8 mouse cellular contexts compared by ENCODE assay signal in the genomic region with DNA sequence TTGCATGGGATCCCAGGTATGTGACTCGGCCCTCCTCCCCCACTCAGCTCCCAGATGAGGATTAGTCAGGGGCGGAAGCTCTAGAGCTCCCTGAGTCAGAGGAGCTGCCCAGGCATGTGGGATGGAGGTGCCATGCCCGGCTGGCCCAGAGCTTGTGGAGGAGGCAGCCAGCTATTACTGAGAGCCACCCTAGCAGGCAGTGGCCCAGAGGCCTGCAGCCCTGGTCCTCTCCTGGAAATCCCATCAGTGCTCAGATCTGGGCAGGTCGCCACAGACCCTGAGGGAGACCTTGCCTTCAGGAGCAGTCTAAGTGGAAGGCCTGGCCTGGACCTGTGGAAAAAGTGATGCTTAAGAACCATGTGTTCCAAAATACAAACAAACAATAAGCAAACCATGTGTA. TPM values are rescaled to one million over a fixed set of nuclear protein-coding genes. Genes with fewer than 3 reads are reported as not detected.
DNase-seq lines count a peak whose midpoint lies in the region; ATAC-seq and TF ChIP-seq lines count a peak whose summit lies in the region.

No protein-coding gene starts in this region.

- no peak for ATAC-seq in hindbrain, postnatal 0 days
- no peak for ATAC-seq in hindbrain, embryonic 13.5 days (ENCODE audit: low FRiP score)

- H3K36me3 ChIP-seq in hindbrain, postnatal 0 days (ENCODE audit: insufficient read depth, low read length): no peaks in the 10 kb centered on the region
- no peaks in the 10 kb centered on the region for H3K36me3 ChIP-seq in hindbrain, embryonic 13.5 days
- H3K36me3 ChIP-seq in heart, embryonic 10.5 days: peaks cover 10% of the 10 kb centered on the region
- H3K36me3 ChIP-seq in thymus, adult 2 months (ENCODE audit: control insufficient read depth, insufficient read depth, low read length): no peaks in the 10 kb centered on the region

- peaks cover 9% of the 10 kb centered on the region; the same call in 1 of the 2 replicates for H3K4me1 ChIP-seq in hindbrain, postnatal 0 days (ENCODE audit: insufficient read depth, low read length)
- H3K4me1 ChIP-seq in hindbrain, embryonic 13.5 days (replicated peaks): peaks cover 32% of the 10 kb centered on the region
- H3K4me1 ChIP-seq in heart, embryonic 10.5 days: peaks cover 92% of the 10 kb centered on the region
- H3K4me1 ChIP-seq in thymus, adult 2 months (replicated peaks; ENCODE audit: control insufficient read depth, insufficient read depth, low read length): peaks cover 23% of the 10 kb centered on the region

- 75% methylated on average over 4 of the region's 4 CpGs for WGBS in hindbrain, postnatal 0 days
- 84% methylated on average over 4 of the region's 4 CpGs for WGBS in hindbrain, embryonic 13.5 days
- 64% methylated on average over 4 of the region's 4 CpGs for WGBS in heart, embryonic 10.5 days
- WGBS in thymus, adult 2 months: 96% methylated on average over 4 of the region's 4 CpGs

- TF ChIP-seq POLR2A in thymus, adult 2 months (IDR thresholded peaks at IDR 0.05; ENCODE audit: control insufficient read depth, extremely low read depth, insufficient read depth, low read length, poor library complexity): no peak

- no peak overlapping the region for H3K9ac ChIP-seq in hindbrain, postnatal 0 days (replicated peaks; ENCODE audit: low read length)
- no peak overlapping the region for H3K9ac ChIP-seq in hindbrain, embryonic 13.5 days

- DNase-seq in hindbrain, postnatal 0 days (ENCODE audit: low spot score): no peak
- DNase-seq in 3T3-L1 (ENCODE audit: low read depth, low spot score): peak; percentile 88
- DNase-seq in adrenal gland, postnatal 36 days: peak; percentile 71 to 76
- DNase-seq in heart, embryonic 10.5 days (ENCODE audit: low spot score): no peak
- no peak for DNase-seq in cerebellum, adult 9-10 months
- DNase-seq in spleen, adult 18-20 months: no peak
- DNase-seq in thymus, adult 2 months: no peak

- TF ChIP-seq CTCF in hindbrain, postnatal 0 days (IDR thresholded peaks at IDR 0.05; ENCODE audit: low read depth): no peak
- no peak for TF ChIP-seq CTCF in thymus, adult 2 months (IDR thresholded peaks at IDR 0.05; ENCODE audit: borderline replicate concordance, control insufficient read depth, extremely low read depth, insufficient read depth, low read length, poor library complexity)

- no peaks in the 10 kb centered on the region for H3K27me3 ChIP-seq in hindbrain, postnatal 0 days (ENCODE audit: insufficient read depth, low read length)
- peaks cover 14% of the 10 kb centered on the region for H3K27me3 ChIP-seq in hindbrain, embryonic 13.5 days
- peaks cover 22% of the 10 kb centered on the region for H3K27me3 ChIP-seq in heart, embryonic 10.5 days (ENCODE audit: insufficient read depth, poor library complexity, severe bottlenecking)
- H3K27me3 ChIP-seq in thymus, adult 2 months (ENCODE audit: control insufficient read depth, insufficient read depth, low read length): no peaks in the 10 kb centered on the region

- H3K4me3 ChIP-seq in hindbrain, postnatal 0 days (ENCODE audit: low read length): no peak overlapping the region
- H3K4me3 ChIP-seq in hindbrain, embryonic 13.5 days: no peak overlapping the region
- no peak overlapping the region for H3K4me3 ChIP-seq in heart, embryonic 10.5 days
- no peak overlapping the region for H3K4me3 ChIP-seq in thymus, adult 2 months (ENCODE audit: control insufficient read depth, insufficient read depth, low read length)

- H3K27ac ChIP-seq in hindbrain, postnatal 0 days: 0 out of 2 replicates have a peak overlapping the region, but pooled peaks have one; percentile 20
- no peak overlapping the region for H3K27ac ChIP-seq in hindbrain, embryonic 13.5 days
- peak overlapping the region; percentile 76 for H3K27ac ChIP-seq in heart, embryonic 10.5 days
- no peak overlapping the region for H3K27ac ChIP-seq in thymus, adult 2 months (ENCODE audit: control insufficient read depth, insufficient read depth, low read length)

- H3K9me3 ChIP-seq in hindbrain, postnatal 0 days (ENCODE audit: low read length): no peaks in the 10 kb centered on the region
- no peaks in the 10 kb centered on the region for H3K9me3 ChIP-seq in hindbrain, embryonic 13.5 days
- no peaks in the 10 kb centered on the region for H3K9me3 ChIP-seq in heart, embryonic 10.5 days

- no peak overlapping the region for H3K4me2 ChIP-seq in hindbrain, postnatal 0 days (ENCODE audit: low read depth, low read length)
- no peak overlapping the region for H3K4me2 ChIP-seq in hindbrain, embryonic 13.5 days

RNA-seq across cellular contexts. Expression of a gene that starts 7.0 kb away (rescaled TPM):
- total RNA-seq in hindbrain, postnatal 0 days (2014; rRNA removed): 5.9 and 6.3 TPM in 2 replicates
- 0.96 and 1.4 TPM in 2 replicates for polyA plus RNA-seq in hindbrain, postnatal 0 days (2015; fragmentation: Nextera tagmentation; extraction: Ambion mirVana)
- polyA plus RNA-seq in hindbrain, embryonic 13.5 days (2015; fragmentation: Nextera tagmentation; extraction: Ambion mirVana): 1.1 and 1.6 TPM in 2 replicates
- total RNA-seq in adrenal gland, postnatal 36 days (2021): 10 to 100 TPM; 23.3 to 27.7 TPM
- polyA plus RNA-seq in heart, embryonic 10.5 days (2016; fragmentation: Nextera tagmentation; extraction: Ambion mirVana): 3.5 and 5.6 TPM in 2 replicates
- 26.3 and 26.8 TPM in 2 replicates for polyA plus RNA-seq in thymus, adult 2 months (2012; rRNA removed)

RNA-seq across cellular contexts. Expression of a gene that starts 24.2 kb away (rescaled TPM):
- 2.6 and 7.5 TPM in 2 replicates for total RNA-seq in hindbrain, postnatal 0 days (2014; rRNA removed)
- 8.4 and 9.2 TPM in 2 replicates for polyA plus RNA-seq in hindbrain, postnatal 0 days (2015; fragmentation: Nextera tagmentation; extraction: Ambion mirVana)
- 3.1 and 3.2 TPM in 2 replicates for polyA plus RNA-seq in hindbrain, embryonic 13.5 days (2015; fragmentation: Nextera tagmentation; extraction: Ambion mirVana)
- total RNA-seq in adrenal gland, postnatal 36 days (2021): 10 to 100 TPM; 21.8 to 22.7 TPM
- polyA plus RNA-seq in heart, embryonic 10.5 days (2016; fragmentation: Nextera tagmentation; extraction: Ambion mirVana): 57.2 and 99.3 TPM in 2 replicates
- polyA plus RNA-seq in thymus, adult 2 months (2012; rRNA removed): 10.9 and 14.2 TPM in 2 replicates

RNA-seq across cellular contexts. Expression of a gene that starts 48.9 kb away (rescaled TPM):
- 24.1 and 34.8 TPM in 2 replicates for total RNA-seq in hindbrain, postnatal 0 days (2014; rRNA removed)
- 59.3 and 62.2 TPM in 2 replicates for polyA plus RNA-seq in hindbrain, postnatal 0 days (2015; fragmentation: Nextera tagmentation; extraction: Ambion mirVana)
- 62.6 and 63.8 TPM in 2 replicates for polyA plus RNA-seq in hindbrain, embryonic 13.5 days (2015; fragmentation: Nextera tagmentation; extraction: Ambion mirVana)
- total RNA-seq in adrenal gland, postnatal 36 days (2021): 10 to 100 TPM; 45.4 to 46.9 TPM
- 175 and 207 TPM in 2 replicates for polyA plus RNA-seq in heart, embryonic 10.5 days (2016; fragmentation: Nextera tagmentation; extraction: Ambion mirVana)
- 131 and 134 TPM in 2 replicates for polyA plus RNA-seq in thymus, adult 2 months (2012; rRNA removed)

Comparison
In these comparisons a context has a peak if more than half of its experiments do, and no peak if none do; other contexts are left out.
1. H3K27ac ChIP-seq: peak in hindbrain, postnatal 0 days (single experiment) and heart, embryonic 10.5 days (single experiment); none in hindbrain, embryonic 13.5 days (single experiment) and thymus, adult 2 months (single experiment).
2. DNase-seq: peak in 3T3-L1 (single experiment) and adrenal gland, postnatal 36 days (2 of 2); none in hindbrain, postnatal 0 days (single experiment), heart, embryonic 10.5 days (single experiment), cerebellum, adult 9-10 months (single experiment), spleen, adult 18-20 months (0 of 2) and thymus, adult 2 months (single experiment).